Mouse (Mus musculus) lung, embryonic 16.5 days (tissue): ENCODE results near the gene Rbfox2. TPM values are rescaled to one million over a fixed set of nuclear protein-coding genes. Genes with fewer than 3 reads are reported as not detected.

Experiments
- ATAC-seq: fragments of 200-750 bp; cut with Nextera tagmentation; 2 replicates; pipeline ENCODE4 v1.8.0; 2017; ENCODE audit warnings: low read depth, mild to moderate bottlenecking, moderate library complexity
- H3K27ac ChIP-seq: fragments of 300-500 bp; sonication (generic); 2 replicates; pipeline ENCODE4 v1.5.1; 2014; ENCODE audit warnings: mild to moderate bottlenecking, control low read depth, low read length
- H3K27me3 ChIP-seq: fragments of 300-500 bp; sonication (generic); 2 replicates; pipeline ENCODE4 v1.6.1; 2014; ENCODE audit warnings: low read depth, low read length, mixed read lengths; ENCODE audit not compliant: control insufficient read depth, insufficient read depth
- H3K36me3 ChIP-seq: fragments of 300-500 bp; sonication (generic); 2 replicates; pipeline ENCODE4 v1.6.1; 2014; ENCODE audit warnings: low read length; ENCODE audit not compliant: control insufficient read depth, insufficient read depth
- H3K4me1 ChIP-seq: fragments of 300-500 bp; sonication (generic); replicated peaks from 2 replicates; pipeline ENCODE4 v1.6.1; 2014; ENCODE audit warnings: low read length, mixed read lengths; ENCODE audit not compliant: control insufficient read depth, insufficient read depth
- H3K4me2 ChIP-seq: fragments of 300-500 bp; sonication (generic); 2 replicates; pipeline ENCODE4 v1.6.1; 2014; ENCODE audit warnings: low read depth, low read length, control low read depth
- H3K4me3 ChIP-seq: fragments of 300-500 bp; sonication (generic); 2 replicates; pipeline ENCODE4 v1.5.1; 2014; ENCODE audit warnings: mild to moderate bottlenecking, low read length, control low read depth
- H3K9ac ChIP-seq: fragments of 300-500 bp; sonication (generic); 2 replicates; pipeline ENCODE4 v1.6.1; 2014; ENCODE audit warnings: low read length, control low read depth
- H3K9me3 ChIP-seq: fragments of 300-500 bp; sonication (generic); 2 replicates; pipeline ENCODE4 v1.6.1; 2016; ENCODE audit warnings: low read length; ENCODE audit not compliant: control insufficient read depth
- WGBS: fragments of 180-500 bp; shearing (Covaris S2); extraction: QIAGEN DNeasy Blood & Tissue Kit; methylation state at CpG from one replicate; pipeline ENCODE4 v1.1.7; 2014; 5-methylcytosine and 5-hydroxymethylcytosine counted together
- polyA plus RNA-seq: library from polyadenylated mRNA; unstranded; fragments of >200 nt; fragmentation: Nextera tagmentation; extraction: Ambion mirVana; gene quantifications from 2 replicates; pipeline ENCODE4 v1.2.1, GENCODE M21; 2015

The Rbfox2 gene
- polyA plus RNA-seq, 1 experiment from 2014 or later, result 41.9 TPM

DNA sequence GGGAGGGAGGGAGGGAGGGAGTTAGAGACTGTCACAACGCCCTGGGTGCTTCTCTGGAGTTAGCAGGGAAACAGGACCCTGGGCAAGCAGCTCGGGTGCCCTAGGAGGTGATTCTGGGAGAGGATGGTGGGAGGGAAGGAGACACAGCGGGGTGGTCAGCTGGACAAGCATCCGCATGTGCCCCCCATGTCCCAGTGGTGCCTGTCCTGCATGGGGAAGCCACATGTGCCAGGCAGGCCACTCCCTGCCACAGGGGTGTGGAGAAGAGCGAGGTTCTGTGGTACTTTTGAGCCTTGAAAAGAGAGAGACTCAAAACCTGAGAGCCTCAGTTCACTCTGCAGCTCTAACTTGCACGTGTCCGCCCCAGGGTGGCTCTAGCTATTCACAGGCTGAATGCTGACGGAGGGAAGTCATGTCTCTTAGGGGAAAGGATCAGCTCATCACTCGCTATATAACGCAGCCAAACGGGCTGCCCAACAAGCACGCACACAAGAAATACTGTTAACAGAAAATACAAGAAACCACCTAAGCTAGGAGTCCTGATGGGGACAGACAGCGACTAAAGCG lies 227.5 kb downstream of the Rbfox2 start:
- Histone ChIP-seq H3K9me3 (no peaks in the 10 kb centered on the region), H3K27me3 (no peaks in the 10 kb centered on the region), H3K9ac (no peak overlapping the region), H3K4me3 (no peak overlapping the region), H3K27ac (no peak overlapping the region), H3K36me3 (peaks cover 29% of the 10 kb centered on the region), H3K4me1 (no peaks in the 10 kb centered on the region), H3K4me2 (no peak overlapping the region)
- WGBS, result 82% methylated on average over 14 of the region's 14 CpGs
- no peak for ATAC-seq

DNA sequence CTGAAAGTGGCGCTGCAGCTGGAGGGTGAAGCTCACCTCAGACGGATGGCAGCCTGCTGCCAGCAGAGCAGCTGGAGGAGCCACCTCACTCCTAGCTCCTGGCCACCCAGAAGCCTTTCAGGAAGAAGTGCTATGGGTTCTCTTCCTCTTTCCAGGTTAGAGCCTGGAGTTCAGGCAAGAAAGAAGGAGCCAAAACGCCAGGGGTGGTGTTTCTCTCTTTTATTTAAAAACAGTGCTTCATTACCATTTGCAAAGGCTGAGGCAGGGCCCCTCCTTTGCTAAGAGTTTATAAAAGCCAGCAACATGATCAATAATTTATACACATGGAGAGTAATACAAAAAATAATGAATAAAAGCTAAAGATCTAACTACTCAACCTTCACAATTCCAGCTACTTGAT lies 228.0 kb downstream of the Rbfox2 start:
- Histone ChIP-seq H3K36me3 (peaks cover 26% of the 10 kb centered on the region), H3K4me2 (no peak overlapping the region), H3K9ac (no peak overlapping the region), H3K27me3 (no peaks in the 10 kb centered on the region), H3K9me3 (no peaks in the 10 kb centered on the region), H3K4me1 (no peaks in the 10 kb centered on the region), H3K4me3 (no peak overlapping the region), H3K27ac (no peak overlapping the region)
- 79% methylated on average over 3 of the region's 3 CpGs for WGBS
- no peak for ATAC-seq

DNA sequence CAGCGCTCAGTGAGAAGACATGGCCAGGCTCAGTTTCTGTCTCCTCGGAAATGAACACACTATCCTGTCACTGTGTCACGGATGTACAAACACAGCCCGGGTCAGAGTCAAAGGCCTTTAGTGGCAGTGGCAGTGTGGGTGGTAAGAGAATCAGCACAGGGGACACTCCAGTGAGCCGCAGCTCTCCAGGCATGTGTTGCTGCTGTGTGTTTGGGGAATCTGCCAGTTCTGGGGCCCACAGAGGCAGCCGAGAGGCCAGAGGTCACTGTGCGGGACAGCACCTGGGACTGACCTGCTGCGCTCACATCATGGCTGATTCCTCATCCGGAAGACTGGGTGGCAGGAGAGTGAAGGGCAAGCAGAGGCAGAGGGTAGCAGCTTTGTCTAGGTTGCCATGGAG lies 228.9 kb downstream of the Rbfox2 start:
- H3K36me3 ChIP-seq, result peaks cover 26% of the 10 kb centered on the region
- no peak overlapping the region for H3K4me2 ChIP-seq
- ATAC-seq, result no peak
- 79% methylated on average over 9 of the region's 9 CpGs for whole genome bisulfite sequencing
- H3K4me3 ChIP-seq, result no peak overlapping the region
- no peak overlapping the region for H3K9ac ChIP-seq
- no peak overlapping the region for H3K27ac ChIP-seq
- H3K27me3 ChIP-seq, result no peaks in the 10 kb centered on the region
- no peaks in the 10 kb centered on the region for H3K4me1 ChIP-seq
- no peaks in the 10 kb centered on the region for H3K9me3 ChIP-seq

DNA sequence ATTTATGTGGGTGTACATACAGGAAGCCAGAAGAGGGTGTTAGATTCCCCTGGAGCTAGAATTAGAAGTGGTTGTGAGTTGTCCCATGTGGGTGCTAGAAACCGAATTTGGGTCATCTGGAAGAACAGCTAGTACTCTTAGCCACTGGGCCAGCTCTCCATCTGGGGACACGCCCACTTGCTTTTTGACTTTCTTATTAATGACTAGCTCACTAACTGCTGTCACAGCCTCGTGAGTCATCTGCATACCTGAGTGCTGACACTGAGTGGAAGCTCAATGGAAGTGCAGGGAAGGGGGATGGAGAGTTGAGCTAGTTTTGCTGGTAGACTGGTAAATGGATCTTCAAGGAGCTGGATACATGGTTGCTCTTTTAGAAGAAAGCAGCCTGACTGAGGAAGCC lies 230.3 kb downstream of the Rbfox2 start:
- Histone ChIP-seq H3K4me3 (no peak overlapping the region), H3K27ac (no peak overlapping the region), H3K4me2 (no peak overlapping the region), H3K36me3 (peaks cover 23% of the 10 kb centered on the region), H3K4me1 (no peaks in the 10 kb centered on the region), H3K27me3 (no peaks in the 10 kb centered on the region), H3K9ac (no peak overlapping the region), H3K9me3 (no peaks in the 10 kb centered on the region)
- WGBS, result 72% methylated on average over 3 of the region's 3 CpGs
- ATAC-seq, result no peak

DNA sequence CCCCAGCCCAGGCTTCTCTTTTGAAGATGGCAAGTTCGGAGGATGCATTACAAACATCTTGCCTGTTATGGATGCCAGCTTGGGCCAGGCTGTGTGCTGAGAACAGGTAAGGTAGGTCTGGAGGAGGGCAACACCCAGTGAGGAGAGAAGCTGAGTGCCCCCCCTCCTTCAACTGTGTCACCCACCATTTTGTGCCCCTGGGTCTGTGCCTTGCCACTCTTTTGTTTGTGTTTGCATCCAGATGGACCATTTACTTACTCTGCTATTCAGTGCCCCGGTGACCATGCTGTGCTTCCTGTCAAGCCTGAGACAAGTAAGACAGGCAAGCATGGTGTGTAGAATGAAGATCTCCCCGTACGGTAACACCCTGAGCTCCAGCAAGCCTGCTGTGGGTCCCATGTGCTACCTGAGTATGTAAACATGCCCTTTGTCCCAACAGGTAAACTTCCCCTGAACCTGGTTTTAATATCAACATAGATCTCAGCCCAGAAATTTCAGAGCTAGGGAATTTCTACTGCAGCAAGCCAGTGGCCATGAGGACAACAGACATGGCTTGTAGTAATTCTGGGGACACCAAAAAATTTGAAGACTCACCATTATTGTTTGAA lies 234.1 kb downstream of the Rbfox2 start:
- 71% methylated on average over 4 of the region's 4 CpGs for WGBS
- Histone ChIP-seq H3K36me3 (peaks cover 14% of the 10 kb centered on the region), H3K4me3 (no peak overlapping the region), H3K9me3 (no peaks in the 10 kb centered on the region), H3K4me1 (0 out of 2 replicates have a peak, but pooled peaks cover 2% of the 10 kb centered on the region), H3K4me2 (no peak overlapping the region), H3K9ac (no peak overlapping the region), H3K27me3 (no peaks in the 10 kb centered on the region), H3K27ac (no peak overlapping the region)
- no peak for ATAC-seq

DNA sequence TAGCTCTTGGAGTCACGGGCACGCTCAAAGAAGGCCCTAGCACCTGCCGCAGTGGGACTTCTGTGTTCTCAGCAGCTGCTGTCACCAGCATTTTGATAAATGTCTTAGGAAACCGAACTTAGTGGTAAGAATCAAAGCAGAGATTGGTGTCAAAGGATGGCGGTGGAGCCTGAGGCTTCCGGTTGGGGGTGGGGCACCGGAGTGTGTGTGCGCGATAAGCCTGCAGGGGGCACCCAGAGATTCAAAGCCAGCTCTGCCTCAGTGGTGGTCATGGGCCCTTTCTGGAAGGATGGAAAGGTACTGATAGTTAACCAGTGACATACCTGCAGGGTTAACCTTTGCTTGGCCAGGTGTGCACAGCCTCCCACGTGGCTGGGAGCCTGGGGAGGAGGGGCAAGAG lies 235.3 kb downstream of the Rbfox2 start:
- Histone ChIP-seq H3K27me3 (no peaks in the 10 kb centered on the region), H3K4me3 (no peak overlapping the region), H3K36me3 (peaks cover 2% of the 10 kb centered on the region), H3K27ac (no peak overlapping the region), H3K4me1 (0 out of 2 replicates have a peak, but pooled peaks cover 2% of the 10 kb centered on the region), H3K9me3 (no peaks in the 10 kb centered on the region), H3K4me2 (0 out of 2 replicates have a peak overlapping the region, but pooled peaks have one; percentile 16), H3K9ac (no peak overlapping the region)
- peak; percentile 53; the same call in 1 of the 2 replicates for ATAC-seq
- WGBS, result 15% methylated on average over 10 of the region's 10 CpGs

DNA sequence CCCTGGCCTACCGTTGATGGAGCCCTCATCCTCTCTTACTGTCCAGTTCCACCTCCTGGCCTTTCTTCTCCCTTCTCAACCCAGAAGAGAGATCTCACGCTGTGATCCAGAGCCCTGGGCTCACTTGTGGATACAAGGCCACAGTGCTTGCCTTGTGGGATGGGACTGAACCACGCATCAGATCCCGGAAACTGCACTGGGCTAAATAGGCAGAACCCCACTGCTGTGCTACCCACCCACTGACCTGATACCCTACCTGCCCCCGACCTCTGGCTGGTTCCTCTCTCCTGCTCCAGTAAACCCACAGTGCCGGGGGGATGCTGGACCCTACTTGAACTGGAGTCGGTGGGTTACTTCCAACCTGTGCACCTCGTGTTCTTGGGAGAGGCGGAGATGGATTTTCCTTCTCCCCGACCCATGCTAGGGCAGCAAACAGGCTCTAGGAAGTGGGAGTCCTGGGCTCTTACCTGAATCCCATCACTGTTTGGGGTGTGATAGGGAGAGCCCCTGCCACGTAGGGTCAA lies 236.0 kb downstream of the Rbfox2 start:
- ATAC-seq, result no peak
- 0 out of 2 replicates have a peak, but pooled peaks cover 2% of the 10 kb centered on the region for H3K4me1 ChIP-seq
- no peak overlapping the region for H3K4me3 ChIP-seq
- no peak overlapping the region for H3K27ac ChIP-seq
- 78% methylated on average over 11 of the region's 11 CpGs for WGBS
- H3K36me3 ChIP-seq, result no peaks in the 10 kb centered on the region
- no peaks in the 10 kb centered on the region for H3K27me3 ChIP-seq
- no peaks in the 10 kb centered on the region for H3K9me3 ChIP-seq
- H3K9ac ChIP-seq, result no peak overlapping the region
- H3K4me2 ChIP-seq, result no peak overlapping the region

DNA sequence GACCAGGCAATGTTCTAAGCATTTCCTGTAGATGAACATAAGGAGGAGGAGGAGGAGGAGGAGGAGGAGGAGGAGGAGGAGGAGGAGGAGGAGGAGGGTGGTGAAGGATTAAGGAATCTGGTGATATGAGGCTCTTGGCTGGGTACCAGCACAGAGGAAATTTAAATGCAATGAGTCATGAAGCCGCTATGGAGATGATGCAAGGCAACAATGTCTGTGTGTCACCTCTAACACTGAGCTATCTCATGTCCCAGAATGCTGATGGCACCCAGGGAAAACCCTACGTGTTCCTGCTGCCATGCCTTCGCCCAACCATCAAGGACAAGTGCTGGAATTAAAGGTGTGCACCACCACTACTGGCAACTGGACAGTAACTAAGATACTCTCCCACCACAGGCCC lies 237.8 kb downstream of the Rbfox2 start:
- no peaks in the 10 kb centered on the region for H3K36me3 ChIP-seq
- 82% methylated on average over 3 of the region's 3 CpGs for WGBS
- no peaks in the 10 kb centered on the region for H3K27me3 ChIP-seq
- no peaks in the 10 kb centered on the region; the same call in 1 of the 2 replicates for H3K9me3 ChIP-seq
- 0 out of 2 replicates have a peak, but pooled peaks cover 2% of the 10 kb centered on the region for H3K4me1 ChIP-seq
- H3K9ac ChIP-seq, result no peak overlapping the region
- H3K27ac ChIP-seq, result no peak overlapping the region
- H3K4me2 ChIP-seq, result no peak overlapping the region
- no peak for ATAC-seq
- no peak overlapping the region for H3K4me3 ChIP-seq

DNA sequence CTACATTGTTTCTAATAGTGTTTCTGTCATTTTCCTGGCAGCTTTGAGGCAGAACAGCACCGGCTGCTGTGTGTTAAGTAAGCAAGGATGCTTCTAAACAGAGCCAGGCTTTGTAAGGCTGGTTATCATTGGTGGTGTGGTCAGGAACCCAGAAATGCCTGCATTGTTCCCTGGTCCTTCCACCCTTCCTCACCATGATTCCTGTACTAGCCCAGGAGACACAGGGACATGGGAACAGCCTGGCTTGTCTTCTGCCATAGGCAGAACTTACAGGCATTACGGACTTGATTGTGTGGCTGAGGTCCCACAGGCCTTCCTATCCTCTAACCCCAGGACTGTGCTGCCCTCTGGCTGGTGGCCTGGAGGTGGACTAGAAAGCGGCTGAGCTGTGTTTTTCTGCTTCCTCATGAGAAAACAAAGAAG lies 238.4 kb downstream of the Rbfox2 start:
- ATAC-seq, result peak; percentile 31; the same call in 1 of the 2 replicates
- WGBS, result 48% methylated on average over 3 of the region's 3 CpGs

More for the DNA sequence above, 238.4 kb downstream of the Rbfox2 start:
- H3K27ac ChIP-seq, result no peak overlapping the region
- 0 out of 2 replicates have a peak, but pooled peaks cover 2% of the 10 kb centered on the region for H3K4me1 ChIP-seq
- no peaks in the 10 kb centered on the region for H3K27me3 ChIP-seq
- H3K9ac ChIP-seq, result no peak overlapping the region
- no peak overlapping the region for H3K4me3 ChIP-seq
- H3K9me3 ChIP-seq, result no peaks in the 10 kb centered on the region; the same call in 1 of the 2 replicates
- H3K36me3 ChIP-seq, result no peaks in the 10 kb centered on the region
- H3K4me2 ChIP-seq, result no peak overlapping the region
